Mouse (Mus musculus) small intestine, adult 2 months (tissue): ENCODE measurements at regions not wholly inside any gene's neighbourhood (a gene's known extent, or its start where the extent isn't known, plus 50 kb on each side); places are given as distances from the start of the nearest gene placed in this dataset.

Source experiments
- H3K27ac ChIP-seq: fragments of 200-500 bp; 2 replicates; pipeline ENCODE4 v1.5.1; 2012; ENCODE audit warnings: low read depth, low read length, control low read depth, inconsistent platforms; ENCODE audit not compliant: insufficient read depth
- H3K27me3 ChIP-seq: fragments of 200-500 bp; 2 replicates; pipeline ENCODE4 v1.6.1; 2012; ENCODE audit warnings: mild to moderate bottlenecking, moderate library complexity, low read length, inconsistent platforms; ENCODE audit not compliant: control insufficient read depth, insufficient read depth
- H3K36me3 ChIP-seq: fragments of 200-500 bp; 2 replicates; pipeline ENCODE4 v1.6.1; 2012; ENCODE audit warnings: mild to moderate bottlenecking, low read length, control low read depth, inconsistent platforms; ENCODE audit not compliant: control insufficient read depth, insufficient read depth
- H3K4me1 ChIP-seq: fragments of 200-500 bp; 2 replicates; pipeline ENCODE4 v1.6.1; 2012; ENCODE audit warnings: low read length, inconsistent platforms, mixed read lengths; ENCODE audit not compliant: control insufficient read depth, insufficient read depth, insufficient read length
- H3K4me3 ChIP-seq: fragments of 200-500 bp; 2 replicates; pipeline ENCODE4 v1.5.1; 2012; ENCODE audit warnings: low read depth, mild to moderate bottlenecking, control low read depth, inconsistent platforms, low read length, moderate library complexity
- CTCF ChIP-seq: fragments of 200-500 bp; IDR thresholded peaks from 2 replicates; pipeline ENCODE4 v1.5.1; 2012; ENCODE audit warnings: low read depth, mild to moderate bottlenecking, control low read depth, inconsistent platforms, low read length, moderate library complexity, mixed read lengths; ENCODE audit not compliant: insufficient replicate concordance, insufficient read length; ENCODE audit errors: extremely low read depth
- POLR2A ChIP-seq: fragments of 200-500 bp; IDR thresholded peaks from 2 replicates; pipeline ENCODE4 v1.6.1; 2012; ENCODE audit warnings: low read depth, mild to moderate bottlenecking, control low read depth, inconsistent platforms, low read length, moderate library complexity
- WGBS: fragments of 180-500 bp; shearing (Covaris S2); methylation state at CpG from one replicate; pipeline ENCODE4 v1.1.7; 2018; 5-methylcytosine and 5-hydroxymethylcytosine counted together

DNA sequence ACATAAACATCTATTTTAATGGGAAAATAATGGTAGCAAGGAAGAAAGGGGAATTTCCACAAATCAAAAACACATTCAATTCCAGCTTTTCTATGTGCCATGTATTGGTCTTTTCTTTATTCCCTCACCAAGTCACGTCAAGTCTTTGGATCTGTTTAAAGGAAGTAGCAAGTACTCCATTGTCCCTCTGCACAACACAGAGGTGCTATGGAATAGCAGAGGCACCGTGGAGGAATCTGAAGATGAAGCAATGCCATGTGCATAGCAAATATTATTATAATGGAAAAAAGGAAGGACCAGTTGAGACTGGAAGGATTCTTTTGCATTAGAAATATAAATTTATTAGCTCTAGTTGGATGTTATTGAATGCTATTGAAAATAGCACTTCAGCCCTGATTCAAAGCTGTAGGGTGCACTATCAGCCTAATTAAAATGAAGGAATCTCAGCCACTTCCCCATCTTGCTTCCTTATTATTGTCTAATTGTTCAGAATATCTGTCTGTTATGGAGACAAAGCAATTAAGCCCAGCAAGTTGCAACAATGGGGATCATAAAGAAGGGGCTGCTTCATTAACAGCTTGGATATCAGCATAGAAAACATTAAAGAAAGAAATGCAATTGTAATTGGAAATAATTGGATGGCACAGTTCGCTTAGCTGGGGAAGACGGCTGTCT lies 362.7 kb upstream of the Sgcd start:
- TF ChIP-seq CTCF (no peak), POLR2A (no peak)
- Histone ChIP-seq H3K4me3 (no peak overlapping the region), H3K4me1 (no peaks in the 10 kb centered on the region), H3K36me3 (no peaks in the 10 kb centered on the region), H3K27ac (no peak overlapping the region), H3K27me3 (no peaks in the 10 kb centered on the region)
- WGBS: 76% methylated on average over 4 of the region's 4 CpGs

- Histone ChIP-seq H3K4me3 (no peak overlapping the region), H3K27ac (no peak overlapping the region), H3K4me1 (no peaks in the 10 kb centered on the region), H3K36me3 (no peaks in the 10 kb centered on the region), H3K27me3 (no peaks in the 10 kb centered on the region)
- TF ChIP-seq CTCF (no peak), POLR2A (no peak)
- 61% methylated on average over 1 of the region's 1 CpGs for WGBS
Measured at GRCm38 (mm10) chr11:48314500-48314899, 325.7 kb upstream of the Sgcd start.

- Histone ChIP-seq H3K36me3 (no peaks in the 10 kb centered on the region), H3K27me3 (no peaks in the 10 kb centered on the region), H3K4me3 (no peak overlapping the region), H3K4me1 (no peaks in the 10 kb centered on the region), H3K27ac (no peak overlapping the region)
- 77% methylated on average over 3 of the region's 3 CpGs for WGBS
- TF ChIP-seq POLR2A: no peak
- no peak for TF ChIP-seq CTCF
Measured at GRCm38 (mm10) chr11:48295370-48295769, 306.6 kb upstream of the Sgcd start.

DNA sequence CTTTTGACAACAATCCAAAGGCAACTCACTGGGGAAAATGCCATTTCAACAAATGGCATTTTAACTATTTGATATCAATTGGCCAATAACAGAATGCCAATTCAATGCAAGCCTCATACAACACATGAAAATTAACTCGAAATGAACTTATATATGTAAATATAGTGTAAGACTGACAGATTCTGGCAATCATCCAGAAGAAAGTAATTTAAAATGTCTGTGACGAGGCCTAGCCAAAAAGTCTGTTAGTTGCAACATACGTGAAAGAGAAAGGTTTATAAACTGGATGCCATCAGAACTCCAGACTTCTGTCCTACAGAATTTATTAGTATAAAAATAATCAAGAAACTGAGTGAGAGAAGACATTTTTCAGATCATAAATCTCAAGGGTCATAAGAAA lies 273.7 kb upstream of the Sgcd start:
- Histone ChIP-seq H3K4me1 (no peaks in the 10 kb centered on the region), H3K36me3 (no peaks in the 10 kb centered on the region), H3K27me3 (no peaks in the 10 kb centered on the region), H3K27ac (no peak overlapping the region), H3K4me3 (no peak overlapping the region)
- WGBS: 61% methylated on average over 3 of the region's 3 CpGs
- TF ChIP-seq POLR2A (no peak), CTCF (no peak)

- Histone ChIP-seq H3K27ac (no peak overlapping the region), H3K36me3 (no peaks in the 10 kb centered on the region), H3K27me3 (no peaks in the 10 kb centered on the region), H3K4me3 (no peak overlapping the region), H3K4me1 (no peaks in the 10 kb centered on the region)
- TF ChIP-seq POLR2A: no peak
- no peak for TF ChIP-seq CTCF
- 26% methylated on average over 1 of the region's 1 CpGs for WGBS
Measured at GRCm38 (mm10) chr11:48261089-48261488, 272.3 kb upstream of the Sgcd start.

DNA sequence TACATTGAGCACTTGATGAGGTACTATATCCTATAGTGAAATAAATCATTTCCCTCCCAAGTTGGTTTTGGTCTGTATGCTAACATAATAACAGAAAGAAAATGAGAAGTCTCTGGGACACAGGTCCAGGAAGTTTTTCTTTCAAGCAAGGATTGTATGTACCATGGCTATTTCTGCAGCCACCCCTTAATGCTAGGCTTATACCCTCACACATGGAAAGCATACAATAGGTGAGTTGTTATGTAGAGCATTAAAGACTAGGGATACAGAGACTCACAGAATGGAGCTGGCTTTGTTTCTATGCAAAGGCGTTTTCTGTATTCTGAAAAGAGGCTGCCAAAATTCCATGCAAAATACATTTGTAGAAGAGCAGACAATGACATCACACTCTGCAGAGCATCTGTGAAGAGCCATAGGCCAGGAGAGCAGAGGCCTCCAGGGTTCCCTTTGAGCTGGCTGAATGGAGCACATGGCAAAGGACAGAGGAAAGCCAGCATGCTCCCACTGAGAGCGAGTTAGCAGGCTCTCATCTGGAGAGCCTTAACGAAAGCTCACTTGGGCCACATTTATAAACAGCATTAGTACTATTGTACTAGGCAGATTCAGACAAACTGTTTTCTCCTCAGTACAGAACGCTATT lies 262.0 kb upstream of the Sgcd start:
- no peaks in the 10 kb centered on the region for H3K27me3 ChIP-seq
- WGBS: 73% methylated on average over 4 of the region's 4 CpGs
- no peak for TF ChIP-seq CTCF
- TF ChIP-seq POLR2A: no peak

DNA sequence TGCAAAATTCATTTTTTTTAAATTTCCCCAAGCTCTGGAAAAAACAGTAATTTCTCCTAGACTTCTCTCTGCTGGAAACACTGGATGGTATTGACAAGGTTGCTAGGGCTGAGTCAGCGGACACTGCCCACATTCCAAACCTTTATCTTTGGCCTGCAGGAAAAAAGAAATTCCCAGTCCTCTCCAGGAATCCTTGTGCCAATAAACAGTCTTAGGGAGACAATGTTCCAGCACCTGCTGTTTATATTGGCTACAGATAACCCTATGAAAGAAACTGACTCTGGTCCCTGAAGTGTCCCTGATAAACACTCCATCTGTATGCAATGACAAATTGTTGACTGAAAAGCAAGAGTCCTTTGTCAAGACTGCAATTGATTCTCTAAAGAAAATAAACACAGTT lies 260.5 kb upstream of the Sgcd start:
- no peaks in the 10 kb centered on the region for H3K4me1 ChIP-seq
- 40% methylated on average over 1 of the region's 1 CpGs for WGBS
- no peaks in the 10 kb centered on the region for H3K36me3 ChIP-seq
- no peak overlapping the region for H3K4me3 ChIP-seq
- H3K27ac ChIP-seq: no peak overlapping the region
- no peaks in the 10 kb centered on the region for H3K27me3 ChIP-seq
- TF ChIP-seq CTCF: no peak
- no peak for TF ChIP-seq POLR2A

More for the DNA sequence above, 262.0 kb upstream of the Sgcd start:
- Histone ChIP-seq H3K27ac (no peak overlapping the region), H3K4me1 (no peaks in the 10 kb centered on the region), H3K36me3 (no peaks in the 10 kb centered on the region), H3K4me3 (no peak overlapping the region)
